Mouse (Mus musculus): Measurements from ENCODE around the gene Pax2.

Gene Pax2

GRCm38 (mm10) chr19:44754461-44755377 lies 1.1 kb upstream of the Pax2 start:
- peak; percentile 42 for DNase-seq (ENCODE audit: low read depth, low spot score)
- Histone ChIP-seq H3K36me3 (ENCODE audit: control insufficient read depth, insufficient read depth, low read length, poor library complexity, severe bottlenecking) (no peaks in the 10 kb centered on the region), H3K27me3 (ENCODE audit: control insufficient read depth, insufficient read depth, low read length, poor library complexity, severe bottlenecking) (peaks cover 6% of the 10 kb centered on the region)

GRCm38 (mm10) chr19:44755378-44755692 lies 510 bp upstream of the Pax2 start:
- Histone ChIP-seq H3K27me3 (ENCODE audit: control insufficient read depth, insufficient read depth, low read length, poor library complexity, severe bottlenecking) (peaks cover 6% of the 10 kb centered on the region), H3K36me3 (ENCODE audit: control insufficient read depth, insufficient read depth, low read length, poor library complexity, severe bottlenecking) (no peaks in the 10 kb centered on the region)
- no peak for DNase-seq (ENCODE audit: low read depth, low spot score)

- DNase-seq (ENCODE audit: low read depth, low spot score) = no peak
These were observed 781 bp downstream of the Pax2 start for GRCm38 (mm10) chr19:44756421-44757230.

GRCm38 (mm10) chr19:44757231-44757871 lies 1.5 kb downstream of the Pax2 start:
- Histone ChIP-seq H3K36me3 (ENCODE audit: control insufficient read depth, insufficient read depth, low read length, poor library complexity, severe bottlenecking) (no peaks in the 10 kb centered on the region), H3K27me3 (ENCODE audit: control insufficient read depth, insufficient read depth, low read length, poor library complexity, severe bottlenecking) (peaks cover 3% of the 10 kb centered on the region)
- no peak for DNase-seq (ENCODE audit: low read depth, low spot score)

More at GRCm38 (mm10) chr19:44756421-44757230, 781 bp downstream of the Pax2 start:
- Histone ChIP-seq H3K36me3 (ENCODE audit: control insufficient read depth, insufficient read depth, low read length, poor library complexity, severe bottlenecking) (no peaks in the 10 kb centered on the region), H3K27me3 (ENCODE audit: control insufficient read depth, insufficient read depth, low read length, poor library complexity, severe bottlenecking) (peaks cover 3% of the 10 kb centered on the region)

GRCm38 (mm10) chr19:44758846-44759245 lies 3.0 kb downstream of the Pax2 start:
- DNase-seq (ENCODE audit: low read depth, low spot score) = no peak
- peaks cover 3% of the 10 kb centered on the region for H3K27me3 ChIP-seq (ENCODE audit: control insufficient read depth, insufficient read depth, low read length, poor library complexity, severe bottlenecking)
- no peaks in the 10 kb centered on the region for H3K36me3 ChIP-seq (ENCODE audit: control insufficient read depth, insufficient read depth, low read length, poor library complexity, severe bottlenecking)

- H3K36me3 ChIP-seq (ENCODE audit: control insufficient read depth, insufficient read depth, low read length, poor library complexity, severe bottlenecking) = no peaks in the 10 kb centered on the region
- peaks cover 3% of the 10 kb centered on the region for H3K27me3 ChIP-seq (ENCODE audit: control insufficient read depth, insufficient read depth, low read length, poor library complexity, severe bottlenecking)
- no peak for DNase-seq (ENCODE audit: low read depth, low spot score)
These were observed 3.8 kb downstream of the Pax2 start for GRCm38 (mm10) chr19:44759531-44760118.

GRCm38 (mm10) chr19:44760259-44761131 lies 4.7 kb downstream of the Pax2 start:
- H3K27me3 ChIP-seq (ENCODE audit: control insufficient read depth, insufficient read depth, low read length, poor library complexity, severe bottlenecking) = peaks cover 2% of the 10 kb centered on the region
- H3K36me3 ChIP-seq (ENCODE audit: control insufficient read depth, insufficient read depth, low read length, poor library complexity, severe bottlenecking) = no peaks in the 10 kb centered on the region
- no peak for DNase-seq (ENCODE audit: low read depth, low spot score)

- H3K36me3 ChIP-seq (ENCODE audit: control insufficient read depth, insufficient read depth, low read length, poor library complexity, severe bottlenecking) = no peaks in the 10 kb centered on the region
- no peak for DNase-seq (ENCODE audit: low read depth, low spot score)
- peaks cover under 1% of the 10 kb centered on the region for H3K27me3 ChIP-seq (ENCODE audit: control insufficient read depth, insufficient read depth, low read length, poor library complexity, severe bottlenecking)
These were observed 6.3 kb downstream of the Pax2 start for GRCm38 (mm10) chr19:44762121-44762621.

GRCm38 (mm10) chr19:44770268-44771050 lies 14.6 kb downstream of the Pax2 start:
- Histone ChIP-seq H3K27me3 (ENCODE audit: control insufficient read depth, insufficient read depth, low read length, poor library complexity, severe bottlenecking) (no peaks in the 10 kb centered on the region), H3K36me3 (ENCODE audit: control insufficient read depth, insufficient read depth, low read length, poor library complexity, severe bottlenecking) (no peaks in the 10 kb centered on the region)
- DNase-seq (ENCODE audit: low read depth, low spot score) = no peak

GRCm38 (mm10) chr19:44771499-44771898 lies 15.7 kb downstream of the Pax2 start:
- Histone ChIP-seq H3K27me3 (ENCODE audit: control insufficient read depth, insufficient read depth, low read length, poor library complexity, severe bottlenecking) (no peaks in the 10 kb centered on the region), H3K36me3 (ENCODE audit: control insufficient read depth, insufficient read depth, low read length, poor library complexity, severe bottlenecking) (no peaks in the 10 kb centered on the region)
- DNase-seq (ENCODE audit: low read depth, low spot score) = no peak

- Histone ChIP-seq H3K36me3 (ENCODE audit: control insufficient read depth, insufficient read depth, low read length, poor library complexity, severe bottlenecking) (no peaks in the 10 kb centered on the region), H3K27me3 (ENCODE audit: control insufficient read depth, insufficient read depth, low read length, poor library complexity, severe bottlenecking) (no peaks in the 10 kb centered on the region; the same call in 1 of the 2 replicates)
- DNase-seq (ENCODE audit: low read depth, low spot score) = no peak
These were observed 26.1 kb downstream of the Pax2 start for GRCm38 (mm10) chr19:44781987-44782386.

GRCm38 (mm10) chr19:44784391-44784790 lies 28.5 kb downstream of the Pax2 start:
- Histone ChIP-seq H3K36me3 (ENCODE audit: control insufficient read depth, insufficient read depth, low read length, poor library complexity, severe bottlenecking) (no peaks in the 10 kb centered on the region), H3K27me3 (ENCODE audit: control insufficient read depth, insufficient read depth, low read length, poor library complexity, severe bottlenecking) (no peaks in the 10 kb centered on the region; the same call in 1 of the 2 replicates)
- DNase-seq (ENCODE audit: low read depth, low spot score) = no peak

- no peak for DNase-seq (ENCODE audit: low read depth, low spot score)
- Histone ChIP-seq H3K36me3 (ENCODE audit: control insufficient read depth, insufficient read depth, low read length, poor library complexity, severe bottlenecking) (no peaks in the 10 kb centered on the region), H3K27me3 (ENCODE audit: control insufficient read depth, insufficient read depth, low read length, poor library complexity, severe bottlenecking) (no peaks in the 10 kb centered on the region; the same call in 1 of the 2 replicates)
These were observed 32.6 kb downstream of the Pax2 start for GRCm38 (mm10) chr19:44788488-44788887.
